ENCODE assay signal across 11 mouse cellular contexts in genomic region chr7:6731930-6732329, GRCm38 (mm10). TPM values are rescaled to one million over a fixed set of nuclear protein-coding genes. Genes with fewer than 3 reads are reported as not detected.
DNase-seq lines count a peak whose midpoint lies in the region; ATAC-seq and TF ChIP-seq lines count a peak whose summit lies in the region.
"Had no signal": no experiment of that assay in that cellular context is flagged by ENCODE, and none has a peak within 500 bp of the region (broad histone marks: within the 10 kb centered on the region; RNA-seq: fewer than 3 reads in every experiment).

No protein-coding gene starts in this region.

- peak overlapping the region; percentile 49 for H3K4me2 ChIP-seq in intestine, embryonic 14.5 days (ENCODE audit: low read length)
- H3K4me2 ChIP-seq in intestine, postnatal 0 days (replicated peaks; ENCODE audit: low read depth), result no peak overlapping the region
- peak overlapping the region; percentile 41 for H3K4me2 ChIP-seq in neural tube, embryonic 11.5 days (ENCODE audit: low read depth)

- no peaks in the 10 kb centered on the region for H3K36me3 ChIP-seq in intestine, embryonic 14.5 days (ENCODE audit: control insufficient read depth, insufficient read depth, low read length)
- H3K36me3 ChIP-seq in intestine, postnatal 0 days (ENCODE audit: control insufficient read depth, insufficient read depth), result no peaks in the 10 kb centered on the region
- peaks cover 48% of the 10 kb centered on the region for H3K36me3 ChIP-seq in limb, embryonic 10.5 days
- no peaks in the 10 kb centered on the region for H3K36me3 ChIP-seq in neural tube, embryonic 11.5 days (ENCODE audit: control insufficient read depth, insufficient read depth, low read length)

- H3K4me3 ChIP-seq in intestine, embryonic 14.5 days (ENCODE audit: low read depth, low read length), result peak overlapping the region; percentile 56
- no peak overlapping the region for H3K4me3 ChIP-seq in intestine, postnatal 0 days (ENCODE audit: low read depth, low read length)
- H3K4me3 ChIP-seq in embryonic fibroblast, embryonic 13.5 days (ENCODE audit: insufficient read depth, low read length), result peak overlapping the region; percentile 21
- peak overlapping the region; percentile 63 for H3K4me3 ChIP-seq in limb, embryonic 10.5 days
- peak overlapping the region; percentile 50 for H3K4me3 ChIP-seq in neural tube, embryonic 11.5 days (ENCODE audit: low read depth, low read length)

- H3K9me3 ChIP-seq in intestine, embryonic 14.5 days (ENCODE audit: control insufficient read depth, low read length), result peaks cover 41% of the 10 kb centered on the region
- peaks cover 8% of the 10 kb centered on the region; the same call in 1 of the 2 replicates for H3K9me3 ChIP-seq in intestine, postnatal 0 days (ENCODE audit: control insufficient read depth)
- peaks cover 39% of the 10 kb centered on the region for H3K9me3 ChIP-seq in limb, embryonic 10.5 days (replicated peaks)
- peaks cover 17% of the 10 kb centered on the region for H3K9me3 ChIP-seq in neural tube, embryonic 11.5 days (ENCODE audit: control insufficient read depth, low read length)

- H3K9ac ChIP-seq in intestine, embryonic 14.5 days (ENCODE audit: low read length), result peak overlapping the region; percentile 51
- H3K9ac ChIP-seq in intestine, postnatal 0 days (ENCODE audit: low read depth, low read length), result no peak overlapping the region
- H3K9ac ChIP-seq in neural tube, embryonic 11.5 days (ENCODE audit: low read length), result peak overlapping the region; percentile 40

- TF ChIP-seq POLR2A in embryonic fibroblast, embryonic 13.5 days (IDR thresholded peaks at IDR 0.05; ENCODE audit: low read depth, low read length), result no peak

- WGBS in intestine, embryonic 14.5 days, result 50% methylated on average over 4 of the region's 4 CpGs
- 57% methylated on average over 4 of the region's 4 CpGs for WGBS in intestine, postnatal 0 days
- WGBS in limb, embryonic 10.5 days, result 57% methylated on average over 4 of the region's 4 CpGs
- WGBS in neural tube, embryonic 11.5 days, result 28% methylated on average over 4 of the region's 4 CpGs

- H3K4me1 ChIP-seq in intestine, embryonic 14.5 days (replicated peaks; ENCODE audit: control insufficient read depth, insufficient read depth, low read length), result no peaks in the 10 kb centered on the region
- H3K4me1 ChIP-seq in intestine, postnatal 0 days (replicated peaks; ENCODE audit: control insufficient read depth, insufficient read depth, low read length), result no peaks in the 10 kb centered on the region
- no peaks in the 10 kb centered on the region for H3K4me1 ChIP-seq in embryonic fibroblast, embryonic 13.5 days (ENCODE audit: control insufficient read depth, insufficient read depth, low read length)
- H3K4me1 ChIP-seq in limb, embryonic 10.5 days, result no peaks in the 10 kb centered on the region
- no peaks in the 10 kb centered on the region for H3K4me1 ChIP-seq in neural tube, embryonic 11.5 days (ENCODE audit: control insufficient read depth, insufficient read depth, low read length)

- peak; percentile 54 for DNase-seq in intestine, embryonic 14.5 days (ENCODE audit: low spot score)
- no peak for DNase-seq in limb, embryonic 10.5 days (ENCODE audit: low spot score)
- DNase-seq in neural tube, embryonic 11.5 days (ENCODE audit: low spot score), result no peak
- no peak for DNase-seq in cerebellum, postnatal 14 days
- DNase-seq in adrenal gland, postnatal 36 days, result no peak
- DNase-seq: lung, postnatal 36 days had no signal

- no peaks in the 10 kb centered on the region for H3K27me3 ChIP-seq in intestine, embryonic 14.5 days (replicated peaks; ENCODE audit: control insufficient read depth, insufficient read depth, low read length)
- H3K27me3 ChIP-seq in intestine, postnatal 0 days (replicated peaks; ENCODE audit: control insufficient read depth, insufficient read depth, low read length), result no peaks in the 10 kb centered on the region
- no peaks in the 10 kb centered on the region for H3K27me3 ChIP-seq in limb, embryonic 10.5 days (ENCODE audit: low read depth, poor library complexity, severe bottlenecking)
- H3K27me3 ChIP-seq in neural tube, embryonic 11.5 days (ENCODE audit: control insufficient read depth, insufficient read depth, low read length), result no peaks in the 10 kb centered on the region

- no peak overlapping the region for H3K27ac ChIP-seq in intestine, embryonic 14.5 days (ENCODE audit: low read depth)
- no peak overlapping the region for H3K27ac ChIP-seq in intestine, postnatal 0 days (ENCODE audit: low read depth, low read length)
- H3K27ac ChIP-seq in embryonic fibroblast, embryonic 13.5 days (ENCODE audit: insufficient read depth, low read length), result no peak overlapping the region
- H3K27ac ChIP-seq in limb, embryonic 10.5 days, result peak overlapping the region; percentile 86
- H3K27ac ChIP-seq in neural tube, embryonic 11.5 days (ENCODE audit: low read depth, low read length), result no peak overlapping the region

- TF ChIP-seq CTCF in intestine, postnatal 0 days (IDR thresholded peaks at IDR 0.05; ENCODE audit: low read depth), result no peak
- no peak for TF ChIP-seq CTCF in embryonic fibroblast, embryonic 13.5 days (IDR thresholded peaks at IDR 0.05; ENCODE audit: borderline replicate concordance, insufficient read depth, low read length)

- no peak for ATAC-seq in intestine, embryonic 14.5 days (replicated peaks; ENCODE audit: low FRiP score, low TSS enrichment, low read depth)
- ATAC-seq in intestine, postnatal 0 days, result no peak
- ATAC-seq in neural tube, embryonic 11.5 days (ENCODE audit: insufficient read depth, low FRiP score, low TSS enrichment), result no peak
- no peak for ATAC-seq in frontal cortex, adult (ENCODE audit: low TSS enrichment)

RNA-seq across cellular contexts. Expression of gene Usp29, which starts 1.6 kb away (rescaled TPM):
- 5.7 and 6.8 TPM in 2 replicates for polyA plus RNA-seq in intestine, embryonic 14.5 days (2014; fragmentation: Nextera tagmentation; extraction: Ambion mirVana)
- 0.68 and 0.71 TPM in 2 replicates for polyA plus RNA-seq in intestine, postnatal 0 days (2015; fragmentation: Nextera tagmentation; extraction: Ambion mirVana)
- polyA plus RNA-seq in embryonic fibroblast, embryonic 13.5 days (2011; ENCODE audit: insufficient read length, low read depth, missing spikeins), result 1.5 and 4.9 TPM in 2 replicates
- 25.1 and 25.4 TPM in 2 replicates for polyA plus RNA-seq in limb, embryonic 10.5 days (2016; fragmentation: Nextera tagmentation; extraction: Ambion mirVana)
- 13.0 and 15.9 TPM in 2 replicates for polyA plus RNA-seq in neural tube, embryonic 11.5 days (2014; fragmentation: Nextera tagmentation; extraction: Ambion mirVana)
- total RNA-seq in adrenal gland, postnatal 36 days (2021), result 1 to 10 TPM in 1 of 2 experiments, under 1 TPM in 1; 0.99 to 1.3 TPM
- total RNA-seq: granulocyte monocyte progenitor cell, adult 5-6 weeks had no signal
- polyA plus RNA-seq: spleen, adult 2 months had no signal

RNA-seq across cellular contexts. Expression of gene Peg3, which starts 1.7 kb away (rescaled TPM):
- polyA plus RNA-seq in intestine, embryonic 14.5 days (2014; fragmentation: Nextera tagmentation; extraction: Ambion mirVana), result 151 and 164 TPM in 2 replicates
- polyA plus RNA-seq in intestine, postnatal 0 days (2015; fragmentation: Nextera tagmentation; extraction: Ambion mirVana), result 15.6 and 16.6 TPM in 2 replicates
- polyA plus RNA-seq in embryonic fibroblast, embryonic 13.5 days (2011; ENCODE audit: insufficient read length, low read depth, missing spikeins), result 69.0 and 168 TPM in 2 replicates
- 378 and 427 TPM in 2 replicates for polyA plus RNA-seq in limb, embryonic 10.5 days (2016; fragmentation: Nextera tagmentation; extraction: Ambion mirVana)
- 208 and 238 TPM in 2 replicates for polyA plus RNA-seq in neural tube, embryonic 11.5 days (2014; fragmentation: Nextera tagmentation; extraction: Ambion mirVana)
- 10 to 100 TPM; 37.8 to 39.2 TPM for total RNA-seq in adrenal gland, postnatal 36 days (2021)

RNA-seq across cellular contexts. Expression of gene Zim1, which starts 35.7 kb away (rescaled TPM):
- 5.1 and 5.7 TPM in 2 replicates for polyA plus RNA-seq in intestine, embryonic 14.5 days (2014; fragmentation: Nextera tagmentation; extraction: Ambion mirVana)
- polyA plus RNA-seq in intestine, postnatal 0 days (2015; fragmentation: Nextera tagmentation; extraction: Ambion mirVana), result 0.71 and 0.73 TPM in 2 replicates
- 9.7 and 27.0 TPM in 2 replicates for polyA plus RNA-seq in embryonic fibroblast, embryonic 13.5 days (2011; ENCODE audit: insufficient read length, low read depth, missing spikeins)
- polyA plus RNA-seq in limb, embryonic 10.5 days (2016; fragmentation: Nextera tagmentation; extraction: Ambion mirVana), result 2.7 and 3.8 TPM in 2 replicates
- polyA plus RNA-seq in neural tube, embryonic 11.5 days (2014; fragmentation: Nextera tagmentation; extraction: Ambion mirVana), result 4.1 and 6.3 TPM in 2 replicates
- total RNA-seq in adrenal gland, postnatal 36 days (2021), result 1 to 10 TPM; 5.4 to 5.6 TPM
- total RNA-seq: granulocyte monocyte progenitor cell, adult 5-6 weeks had no signal
